Mouse (Mus musculus) megakaryocyte, adult 5-6 weeks (primary cell): ENCODE measurements around the gene Tmem156. TPM values are rescaled to one million over a fixed set of nuclear protein-coding genes. Genes with fewer than 3 reads are reported as not detected.

Experiments
- ATAC-seq: 2 replicates; pipeline ENCODE4 v1.8.0; 2016; ENCODE audit warnings: mild to moderate bottlenecking, inconsistent platforms; ENCODE audit not compliant: poor library complexity, severe bottlenecking
- total RNA-seq, 2 experiments: library from RNA; stranded (forward) in 1 of 2; stranded (reverse) in 1 of 2; fragments of 153-499, 151-499 nt in 1 of 2; fragments of 221-1000, 200-1000 nt in 1 of 2; gene quantifications; 2 replicates each; pipeline versions ENCODE4 v1.2.3 to v1.2.4; 2015 to 2017

Tmem156 gene
- total RNA-seq, 2 experiments from 2014 or later: 37.4 to 54.5 TPM

DNA sequence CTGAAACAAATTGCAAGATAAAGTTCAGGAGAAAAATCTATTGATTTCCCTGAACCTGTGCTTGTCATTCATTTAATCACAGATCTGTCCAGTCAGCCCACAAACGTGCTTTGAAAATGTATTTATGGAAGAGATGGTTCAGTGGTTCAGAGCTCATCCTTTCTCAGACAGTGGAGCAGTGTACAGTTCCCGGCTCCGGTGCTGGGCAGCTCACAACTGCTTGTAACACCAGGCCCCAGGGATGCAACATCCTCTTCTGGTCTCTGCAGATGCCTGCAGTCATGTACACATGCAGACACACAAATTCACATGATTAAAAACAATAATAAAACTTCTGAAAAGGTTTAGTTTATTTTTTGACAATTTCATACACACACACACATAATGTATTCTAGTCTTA lies 40.4 kb downstream of the Tmem156 start:
- ATAC-seq: no peak

- no peak for ATAC-seq
These were observed 42.1 kb downstream of the Tmem156 start for GRCm38 (mm10) chr5:65049880-65050279.

GRCm38 (mm10) chr5:65047285-65047855 lies 44.6 kb downstream of the Tmem156 start:
- ATAC-seq: no peak

DNA sequence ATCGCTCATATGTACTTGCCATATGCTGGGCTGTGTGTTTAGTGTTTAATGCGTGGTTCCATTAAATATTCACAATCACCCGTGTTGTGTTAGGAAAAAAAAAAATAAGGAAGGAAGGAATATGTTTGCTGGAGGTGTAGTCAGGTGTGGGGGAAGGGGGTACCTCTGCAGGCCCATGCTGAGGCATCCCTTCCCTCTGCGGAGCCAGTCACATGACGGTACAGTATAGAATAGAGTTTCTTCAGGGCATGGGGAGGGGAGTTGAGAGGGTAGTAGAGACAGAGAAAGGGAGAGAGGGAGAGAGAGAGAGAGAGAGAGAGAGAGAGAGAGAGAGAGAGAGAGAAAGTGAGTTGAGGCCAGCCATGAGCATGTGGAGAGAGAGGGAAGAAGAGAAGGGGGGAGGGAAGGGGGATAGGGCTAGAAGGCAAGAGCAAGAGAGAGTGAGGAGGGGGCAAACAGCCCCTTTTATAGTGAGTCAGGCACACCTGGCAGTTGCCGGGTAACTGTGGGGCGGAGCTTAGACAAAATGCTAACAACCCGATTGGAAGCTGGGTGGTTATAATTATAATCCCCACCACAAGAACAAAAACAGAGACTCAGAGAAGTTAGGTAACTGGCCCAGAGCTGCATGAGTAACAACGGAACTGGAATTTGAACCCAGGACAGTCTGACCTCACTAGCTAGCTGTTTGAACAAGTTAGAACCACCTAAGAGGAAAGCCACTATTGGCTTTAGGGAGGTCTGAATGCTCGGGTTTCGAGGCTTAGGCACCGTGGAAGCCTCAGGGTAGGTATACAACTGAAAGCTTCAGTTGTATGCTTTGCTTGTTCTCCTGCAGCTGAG lies 45.3 kb downstream of the Tmem156 start:
- no peak for ATAC-seq

GRCm38 (mm10) chr5:65045642-65046370 lies 46.1 kb downstream of the Tmem156 start:
- ATAC-seq: no peak

- no peak for ATAC-seq
These were observed 48.5 kb downstream of the Tmem156 start for GRCm38 (mm10) chr5:65043407-65043895.

- ATAC-seq: no peak
These were observed 51.5 kb downstream of the Tmem156 start for GRCm38 (mm10) chr5:65040463-65040862.

DNA sequence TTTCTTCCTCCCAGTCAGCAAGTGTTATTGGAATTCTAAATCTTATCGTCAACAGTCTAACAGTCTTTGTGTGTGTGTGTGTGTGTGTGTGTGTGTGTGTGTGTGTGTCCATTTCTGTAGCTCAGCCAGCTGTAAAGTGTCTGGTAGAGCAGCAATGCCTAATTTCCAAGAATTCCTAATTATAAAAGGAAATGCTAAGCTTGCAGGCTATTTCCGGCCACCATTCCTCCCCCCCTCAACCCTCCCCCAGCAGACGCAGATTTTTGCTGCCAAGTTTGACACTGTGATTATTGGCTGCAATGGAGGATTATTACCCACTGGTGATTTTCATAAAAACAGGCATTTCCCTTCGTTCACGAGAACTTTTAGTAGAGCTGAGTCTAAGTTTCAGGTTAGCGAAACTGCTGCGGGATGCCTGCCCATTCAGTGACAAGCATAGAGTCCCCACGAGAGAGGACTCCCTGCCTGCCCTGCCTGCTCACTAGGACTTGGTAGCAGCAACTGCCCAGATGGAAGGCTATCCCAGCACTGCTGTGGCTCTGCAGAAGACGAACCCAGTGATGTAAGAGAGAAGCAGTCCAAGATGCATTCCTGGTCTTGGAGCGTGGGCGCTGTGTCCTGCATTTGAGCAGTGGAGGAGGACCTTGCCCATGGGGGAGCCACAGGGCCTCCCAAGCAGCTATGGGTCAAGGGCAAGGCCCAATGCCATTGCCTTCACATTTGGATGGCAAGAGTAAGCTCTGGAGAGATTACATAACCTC lies 52.9 kb downstream of the Tmem156 start:
- ATAC-seq: no peak

DNA sequence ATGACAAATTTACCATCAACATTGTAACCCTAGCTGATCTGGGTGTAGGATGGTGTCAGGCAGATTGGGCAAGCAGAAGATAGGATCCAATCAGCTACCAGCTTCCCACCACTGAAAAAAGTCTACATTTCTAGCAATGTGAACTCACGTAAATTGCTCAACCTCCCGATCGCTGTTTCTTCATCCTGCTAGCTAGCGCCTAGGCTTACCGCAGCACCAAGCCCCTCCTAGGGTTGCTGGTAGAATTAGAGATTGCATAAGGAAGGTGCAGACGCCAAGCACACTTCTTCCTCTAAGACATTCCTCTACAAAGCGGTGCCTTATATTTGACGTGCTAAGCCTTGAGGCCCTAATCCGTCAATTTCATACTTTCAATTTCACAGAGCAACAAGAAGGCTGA lies 53.6 kb downstream of the Tmem156 start:
- peak; percentile 98 for ATAC-seq

DNA sequence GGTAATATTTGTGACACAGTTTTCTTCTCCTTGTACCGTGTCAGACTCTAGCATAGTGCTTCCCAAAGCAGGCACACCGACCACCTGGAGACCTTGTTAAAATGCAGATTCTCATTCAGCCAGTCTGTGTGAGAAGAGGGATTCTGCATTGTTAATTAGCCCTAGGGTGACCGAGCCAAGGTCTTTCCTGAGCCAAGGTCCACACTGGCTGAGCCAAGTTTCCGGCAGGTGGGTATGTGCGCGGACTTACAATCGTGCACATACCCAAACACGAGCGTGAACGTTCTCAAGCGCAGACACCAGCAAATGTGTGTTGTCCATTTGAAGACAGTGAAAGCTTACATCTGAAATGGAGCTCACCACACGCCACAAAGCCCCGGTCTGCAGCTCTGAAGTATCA lies 55.3 kb downstream of the Tmem156 start:
- no peak for ATAC-seq

GRCm38 (mm10) chr5:65028019-65028418 lies 63.9 kb downstream of the Tmem156 start:
- ATAC-seq: no peak

- ATAC-seq: no peak
These were observed 65.2 kb downstream of the Tmem156 start for GRCm38 (mm10) chr5:65026776-65027175.

DNA sequence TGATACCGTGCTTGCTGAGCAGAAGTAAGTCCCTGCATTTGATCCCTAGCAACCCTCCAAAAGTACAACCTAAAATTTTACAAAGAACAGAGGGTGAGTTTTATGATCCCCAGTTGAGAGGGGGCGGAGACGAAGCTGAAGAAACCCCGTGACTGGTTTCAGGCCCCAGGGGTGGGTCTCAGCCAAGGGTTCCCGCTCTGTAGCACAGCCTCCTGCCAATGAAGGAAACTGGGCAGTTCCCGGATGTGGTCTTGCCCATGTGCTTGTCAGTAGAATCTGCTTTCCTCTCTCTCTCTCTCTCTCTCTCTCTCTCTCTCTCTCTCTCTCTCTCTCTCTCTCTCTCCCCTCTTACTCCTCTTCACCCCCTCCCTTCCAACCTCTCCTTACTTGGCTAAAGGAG lies 66.0 kb downstream of the Tmem156 start:
- peak; percentile 94 for ATAC-seq

- ATAC-seq: no peak
These were observed 67.3 kb downstream of the Tmem156 start for GRCm38 (mm10) chr5:65024641-65025040.

- no peak for ATAC-seq
These were observed 69.9 kb downstream of the Tmem156 start for GRCm38 (mm10) chr5:65022006-65022405.

- peak; percentile 72 for ATAC-seq
These were observed 72.1 kb downstream of the Tmem156 start for GRCm38 (mm10) chr5:65019823-65020222.

DNA sequence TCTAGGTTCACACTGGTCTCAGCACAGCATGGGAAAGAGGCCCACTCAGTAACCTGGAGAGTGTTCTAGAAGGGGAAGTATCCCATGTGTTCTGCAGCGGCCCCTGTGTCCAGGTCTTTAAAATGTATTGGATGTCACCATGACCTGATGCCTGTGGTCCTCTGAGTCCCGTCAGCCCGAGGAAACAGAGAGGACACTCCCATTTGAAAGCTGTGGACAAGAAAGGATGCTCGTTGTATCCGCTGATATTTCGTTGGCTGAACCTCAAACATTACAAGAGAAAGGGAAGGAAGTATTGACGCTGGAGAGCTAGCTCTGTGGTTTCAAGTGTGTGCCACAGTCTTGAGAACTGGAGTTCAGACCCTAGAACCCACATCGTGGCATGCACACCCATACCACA lies 72.8 kb downstream of the Tmem156 start:
- peak; percentile 90 for ATAC-seq

DNA sequence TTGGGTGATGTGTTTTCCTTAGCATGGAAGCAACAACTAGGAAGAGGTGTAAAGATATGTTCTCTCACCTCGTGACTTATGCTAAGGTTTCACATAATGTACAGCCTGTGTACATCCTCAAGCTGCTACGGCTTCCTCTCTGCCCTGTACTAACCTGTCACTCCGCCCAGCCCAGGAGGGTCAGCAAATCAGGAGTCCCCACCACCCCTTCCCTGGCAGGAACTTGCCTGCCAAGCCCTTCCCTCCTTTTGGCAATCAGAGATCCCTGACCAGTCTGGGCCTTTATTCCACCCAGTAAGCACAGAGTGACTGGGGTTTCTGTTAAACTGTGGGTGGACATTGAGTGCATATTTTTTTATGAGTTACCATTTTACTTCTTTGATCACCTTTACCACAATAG lies 76.4 kb downstream of the Tmem156 start:
- ATAC-seq: no peak

DNA sequence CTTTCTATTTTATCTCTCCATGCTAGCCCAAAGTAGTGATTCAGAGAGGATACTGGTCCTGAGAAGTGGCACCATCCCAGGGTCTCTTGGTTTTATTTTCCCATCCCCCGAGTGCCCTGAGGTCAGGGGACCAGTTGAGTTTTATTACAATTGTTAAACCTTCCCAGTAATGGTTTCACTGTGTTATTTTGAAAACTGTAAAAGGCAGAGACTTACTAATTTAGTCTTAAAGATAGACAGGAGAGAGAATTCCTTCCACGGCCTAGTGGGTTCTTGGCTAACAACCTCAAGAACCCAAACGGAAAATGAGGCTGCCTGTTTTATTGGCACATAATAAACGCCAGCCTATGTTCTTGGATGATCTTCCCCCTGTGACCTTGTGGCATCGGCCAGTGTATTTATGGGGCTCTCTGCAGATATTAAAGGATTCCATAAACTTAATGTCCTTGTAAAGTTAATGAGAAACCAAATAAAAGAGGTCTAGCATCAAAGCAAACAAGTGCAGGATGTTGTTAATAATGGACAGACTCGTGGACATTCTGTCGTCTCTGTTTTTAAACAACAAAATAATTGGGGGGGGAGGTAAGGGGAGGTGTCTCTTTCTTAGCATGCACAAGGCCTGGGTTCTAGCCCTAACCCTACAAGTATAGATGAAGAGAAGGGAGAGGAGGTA lies 79.9 kb downstream of the Tmem156 start:
- ATAC-seq: no peak

- ATAC-seq: no peak
These were observed 85.9 kb downstream of the Tmem156 start for GRCm38 (mm10) chr5:65006011-65006491.
